Mouse (Mus musculus) liver, embryonic 14.5 days (tissue): ENCODE measurements around the gene Cldnd1.

Experiments used
- CTCF ChIP-seq: IDR thresholded peaks from 2 replicates; pipeline ENCODE4 v1.5.1; 2016; ENCODE audit warnings: antibody characterized with exemption, low read depth, control low read depth
- EP300 ChIP-seq: IDR thresholded peaks from 2 replicates; pipeline ENCODE4 v1.6.1; 2016; ENCODE audit warnings: antibody characterized with exemption, low read depth

- TF ChIP-seq CTCF: no peak
- no peak for TF ChIP-seq EP300
Observed at GRCm38 (mm10) chr16:58709536-58709935, 18.2 kb upstream of the Cldnd1 start.
